Mouse (Mus musculus): ENCODE data around the gene 4930453N24Rik. TPM values are rescaled to one million over a fixed set of nuclear protein-coding genes. Genes with fewer than 3 reads are reported as not detected.

Gene 4930453N24Rik
- polyA plus RNA-seq, 1 experiment from 2014 or later: 15.2 TPM

GRCm38 (mm10) chr16:64758561-64759244 is 12.3 kb downstream of the 4930453N24Rik start:
- 34% methylated on average over 6 of the region's 6 CpGs for WGBS
- Histone ChIP-seq H3K9me3 (replicated peaks) (peaks cover 10% of the 10 kb centered on the region), H3K27me3 (no peaks in the 10 kb centered on the region), H3K9ac (no peak overlapping the region), H3K4me2 (no peak overlapping the region), H3K4me3 (no peak overlapping the region), H3K36me3 (peaks cover 10% of the 10 kb centered on the region), H3K4me1 (replicated peaks) (peaks cover 15% of the 10 kb centered on the region), H3K27ac (peak overlapping the region; percentile 45)
- ATAC-seq (replicated peaks; ENCODE audit: insufficient number of reproducible peaks, insufficient read depth, low FRiP score, low read depth): peak; percentile 71

GRCm38 (mm10) chr16:64757666-64758400 is 13.1 kb downstream of the 4930453N24Rik start:
- Histone ChIP-seq H3K36me3 (peaks cover 1% of the 10 kb centered on the region), H3K9me3 (replicated peaks) (peaks cover under 1% of the 10 kb centered on the region), H3K9ac (no peak overlapping the region), H3K4me2 (no peak overlapping the region), H3K27ac (peak overlapping the region; percentile 45), H3K27me3 (no peaks in the 10 kb centered on the region), H3K4me3 (no peak overlapping the region), H3K4me1 (replicated peaks) (peaks cover 15% of the 10 kb centered on the region)
- no peak for ATAC-seq (replicated peaks; ENCODE audit: insufficient number of reproducible peaks, insufficient read depth, low FRiP score, low read depth)
- 64% methylated on average over 7 of the region's 7 CpGs for WGBS

- H3K36me3 ChIP-seq: no peaks in the 10 kb centered on the region
- no peak for ATAC-seq (replicated peaks; ENCODE audit: insufficient number of reproducible peaks, insufficient read depth, low FRiP score, low read depth)
- H3K4me2 ChIP-seq: no peak overlapping the region
- H3K27me3 ChIP-seq: no peaks in the 10 kb centered on the region
- no peak overlapping the region for H3K4me3 ChIP-seq
- no peak overlapping the region for H3K9ac ChIP-seq
- no peak overlapping the region for H3K27ac ChIP-seq
- no peaks in the 10 kb centered on the region for H3K9me3 ChIP-seq (replicated peaks)
- 70% methylated on average over 6 of the region's 6 CpGs for WGBS
- H3K4me1 ChIP-seq (replicated peaks): peaks cover 15% of the 10 kb centered on the region
These were observed 14.6 kb downstream of the 4930453N24Rik start for GRCm38 (mm10) chr16:64756321-64756720.

GRCm38 (mm10) chr16:64754743-64755139 is 16.2 kb downstream of the 4930453N24Rik start:
- 32% methylated on average over 3 of the region's 3 CpGs for WGBS
- ATAC-seq (replicated peaks; ENCODE audit: insufficient number of reproducible peaks, insufficient read depth, low FRiP score, low read depth): no peak
- Histone ChIP-seq H3K4me2 (no peak overlapping the region), H3K9me3 (replicated peaks) (no peaks in the 10 kb centered on the region), H3K36me3 (no peaks in the 10 kb centered on the region), H3K27me3 (no peaks in the 10 kb centered on the region), H3K4me1 (replicated peaks) (peaks cover 13% of the 10 kb centered on the region), H3K9ac (no peak overlapping the region), H3K27ac (no peak overlapping the region), H3K4me3 (no peak overlapping the region)

GRCm38 (mm10) chr16:64753990-64754742 is 16.8 kb downstream of the 4930453N24Rik start:
- 50% methylated on average over 3 of the region's 3 CpGs for WGBS
- no peak for ATAC-seq (replicated peaks; ENCODE audit: insufficient number of reproducible peaks, insufficient read depth, low FRiP score, low read depth)
- Histone ChIP-seq H3K27me3 (no peaks in the 10 kb centered on the region), H3K9me3 (replicated peaks) (no peaks in the 10 kb centered on the region), H3K4me3 (no peak overlapping the region), H3K36me3 (no peaks in the 10 kb centered on the region), H3K27ac (no peak overlapping the region), H3K4me2 (no peak overlapping the region), H3K4me1 (replicated peaks) (peaks cover 13% of the 10 kb centered on the region), H3K9ac (no peak overlapping the region)

- Histone ChIP-seq H3K4me3 (no peak overlapping the region), H3K4me1 (replicated peaks) (no peaks in the 10 kb centered on the region), H3K4me2 (no peak overlapping the region), H3K27me3 (no peaks in the 10 kb centered on the region), H3K9ac (no peak overlapping the region), H3K36me3 (no peaks in the 10 kb centered on the region), H3K9me3 (replicated peaks) (no peaks in the 10 kb centered on the region), H3K27ac (no peak overlapping the region)
- 9% methylated on average over 10 of the region's 10 CpGs for WGBS
- no peak for ATAC-seq (replicated peaks; ENCODE audit: insufficient number of reproducible peaks, insufficient read depth, low FRiP score, low read depth)
These were observed 22.7 kb downstream of the 4930453N24Rik start for GRCm38 (mm10) chr16:64748237-64748636.

- no peaks in the 10 kb centered on the region for H3K4me1 ChIP-seq (replicated peaks)
- H3K36me3 ChIP-seq: no peaks in the 10 kb centered on the region
- no peak overlapping the region for H3K27ac ChIP-seq
- H3K4me2 ChIP-seq: no peak overlapping the region
- H3K9me3 ChIP-seq (replicated peaks): no peaks in the 10 kb centered on the region
- H3K9ac ChIP-seq: no peak overlapping the region
- H3K27me3 ChIP-seq: no peaks in the 10 kb centered on the region
- 74% methylated on average over 4 of the region's 4 CpGs for WGBS
- no peak for ATAC-seq (replicated peaks; ENCODE audit: insufficient number of reproducible peaks, insufficient read depth, low FRiP score, low read depth)
- no peak overlapping the region for H3K4me3 ChIP-seq
These were observed 25.9 kb downstream of the 4930453N24Rik start for GRCm38 (mm10) chr16:64745089-64745488.

GRCm38 (mm10) chr16:64737289-64737688 is 33.7 kb downstream of the 4930453N24Rik start:
- H3K27ac ChIP-seq: no peak overlapping the region
- no peaks in the 10 kb centered on the region for H3K4me1 ChIP-seq (replicated peaks)
- no peaks in the 10 kb centered on the region for H3K36me3 ChIP-seq
- H3K27me3 ChIP-seq: no peaks in the 10 kb centered on the region
- no peak for ATAC-seq (replicated peaks; ENCODE audit: insufficient number of reproducible peaks, insufficient read depth, low FRiP score, low read depth)
- H3K9me3 ChIP-seq (replicated peaks): no peaks in the 10 kb centered on the region
- H3K4me3 ChIP-seq: no peak overlapping the region
- H3K9ac ChIP-seq: no peak overlapping the region
- no peak overlapping the region for H3K4me2 ChIP-seq
- WGBS: 80% methylated on average over 5 of the region's 5 CpGs

GRCm38 (mm10) chr16:64723273-64724057 is 47.5 kb downstream of the 4930453N24Rik start:
- H3K36me3 ChIP-seq: no peaks in the 10 kb centered on the region
- no peak overlapping the region for H3K4me2 ChIP-seq
- H3K27ac ChIP-seq: no peak overlapping the region
- peaks cover 2% of the 10 kb centered on the region; the same call in 1 of the 2 replicates for H3K4me1 ChIP-seq (replicated peaks)
- peak; percentile 66 for ATAC-seq (replicated peaks; ENCODE audit: insufficient number of reproducible peaks, insufficient read depth, low FRiP score, low read depth)
- WGBS: 37% methylated on average over 4 of the region's 4 CpGs
- H3K9me3 ChIP-seq (replicated peaks): no peaks in the 10 kb centered on the region
- H3K9ac ChIP-seq: no peak overlapping the region
- no peak overlapping the region for H3K4me3 ChIP-seq
- H3K27me3 ChIP-seq: no peaks in the 10 kb centered on the region

GRCm38 (mm10) chr16:64721542-64721941 is 49.4 kb downstream of the 4930453N24Rik start:
- 66% methylated on average over 5 of the region's 5 CpGs for WGBS
- ATAC-seq (replicated peaks; ENCODE audit: insufficient number of reproducible peaks, insufficient read depth, low FRiP score, low read depth): no peak
- Histone ChIP-seq H3K27me3 (no peaks in the 10 kb centered on the region), H3K4me2 (no peak overlapping the region), H3K4me3 (no peak overlapping the region), H3K36me3 (no peaks in the 10 kb centered on the region), H3K4me1 (replicated peaks) (peaks cover 2% of the 10 kb centered on the region; the same call in 1 of the 2 replicates), H3K9me3 (replicated peaks) (no peaks in the 10 kb centered on the region), H3K9ac (no peak overlapping the region), H3K27ac (no peak overlapping the region)

- Histone ChIP-seq H3K27me3 (no peaks in the 10 kb centered on the region), H3K4me2 (no peak overlapping the region), H3K36me3 (no peaks in the 10 kb centered on the region), H3K9me3 (replicated peaks) (no peaks in the 10 kb centered on the region), H3K4me1 (replicated peaks) (peaks cover 2% of the 10 kb centered on the region; the same call in 1 of the 2 replicates), H3K9ac (no peak overlapping the region), H3K27ac (no peak overlapping the region), H3K4me3 (no peak overlapping the region)
- ATAC-seq (replicated peaks; ENCODE audit: insufficient number of reproducible peaks, insufficient read depth, low FRiP score, low read depth): no peak
- 73% methylated on average over 7 of the region's 7 CpGs for WGBS
These were observed 51.9 kb downstream of the 4930453N24Rik start for GRCm38 (mm10) chr16:64719096-64719495.
